Mouse (Mus musculus) C2C12 (cell line): ENCODE measurements around the gene Tvp23b. TPM values are rescaled to one million over a fixed set of nuclear protein-coding genes. Genes with fewer than 3 reads are reported as not detected.

Source experiments
- H3K27me3 ChIP-seq: one replicate; pipeline ENCODE4 v1.6.1; 2011; ENCODE audit not compliant: control insufficient read depth, insufficient read depth, insufficient read length
- H3K36me3 ChIP-seq: one replicate; pipeline ENCODE4 v1.6.1; 2011; ENCODE audit not compliant: control insufficient read depth, insufficient read depth
- H3K4me3 ChIP-seq: one replicate; pipeline ENCODE4 v1.5.1; 2011; ENCODE audit warnings: mild to moderate bottlenecking, control low read depth; ENCODE audit not compliant: poor library complexity, insufficient read depth, severe bottlenecking
- H3K79me2 ChIP-seq: one replicate; pipeline ENCODE4 v1.6.1; 2011; ENCODE audit not compliant: control insufficient read depth, insufficient read depth
- H3K79me3 ChIP-seq: one replicate; pipeline ENCODE4 v1.6.1; 2011; ENCODE audit warnings: low read depth, control low read depth
- H3ac ChIP-seq: one replicate; pipeline ENCODE3; 2011; ENCODE audit warnings: low read depth; ENCODE audit not compliant: control insufficient read depth, insufficient read length
- CEBPB ChIP-seq: IDR thresholded peaks from one replicate; pipeline ENCODE4 v1.6.1; 2011; ENCODE audit warnings: low read depth, mild to moderate bottlenecking, control low read depth, moderate library complexity
- CTCF ChIP-seq: IDR thresholded peaks from one replicate; pipeline ENCODE4 v1.5.1; 2011; ENCODE audit not compliant: control insufficient read depth, insufficient read depth, insufficient read length
- FOSL1 ChIP-seq: IDR thresholded peaks from one replicate; pipeline ENCODE4 v1.8.0; 2011; ENCODE audit warnings: mild to moderate bottlenecking, low read length; ENCODE audit not compliant: poor library complexity, insufficient read depth, severe bottlenecking
- MAX ChIP-seq: IDR thresholded peaks from one replicate; pipeline ENCODE4 v1.6.1; 2011; ENCODE audit warnings: mild to moderate bottlenecking, control low read depth
- MYOD1 ChIP-seq: IDR thresholded peaks from one replicate; pipeline ENCODE4 v1.6.1; 2011; ENCODE audit warnings: low read depth; ENCODE audit not compliant: control insufficient read depth, insufficient read length
- MYOG ChIP-seq: IDR thresholded peaks from one replicate; pipeline ENCODE4 v1.6.1; 2011; ENCODE audit not compliant: control insufficient read depth, insufficient read length; ENCODE audit errors: extremely low read depth
- USF1 ChIP-seq: IDR thresholded peaks from one replicate; pipeline ENCODE4 v1.6.1; 2011; ENCODE audit warnings: low read depth, mild to moderate bottlenecking, control low read depth, moderate library complexity
- polyA plus RNA-seq: library from polyadenylated mRNA; unstranded; fragments of >200 nt; fragmentation: generic; extraction: Trizol; gene quantifications from one replicate; pipeline ENCODE4 v1.2.1, GENCODE M21; 2012; ENCODE audit warnings: missing spikeins

The Tvp23b gene
- polyA plus RNA-seq, 1 experiment: 13.7 TPM

DNA sequence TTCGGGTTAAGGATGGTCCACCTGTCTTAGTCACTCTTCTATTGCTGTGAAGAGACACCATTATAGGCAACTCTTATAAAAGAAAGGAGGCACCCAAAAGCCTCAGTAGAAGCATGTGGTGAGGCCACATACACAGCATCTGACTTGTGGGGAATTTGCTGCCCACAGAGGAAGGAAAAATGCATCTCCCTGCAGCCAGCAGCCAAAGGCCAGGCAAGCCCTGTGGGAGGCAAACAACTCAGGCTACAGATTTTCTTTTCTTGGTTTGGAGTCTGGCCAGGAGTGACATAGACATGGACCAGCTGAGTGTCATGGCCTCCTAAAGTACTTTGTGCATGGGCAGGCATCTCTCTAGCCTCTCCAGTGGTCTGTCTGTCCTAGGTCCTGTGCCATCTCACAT lies 70.3 kb downstream of the Tvp23b start:
- no peaks in the 10 kb centered on the region for H3K36me3 ChIP-seq
- H3K4me3 ChIP-seq: no peak overlapping the region
- TF ChIP-seq USF1 (no peak), MYOD1 (no peak), FOSL1 (no peak), MYOG (no peak), CTCF (no peak), MAX (no peak), CEBPB (no peak)
- no peaks in the 10 kb centered on the region for H3K79me3 ChIP-seq
- H3ac ChIP-seq: no peak overlapping the region
- no peaks in the 10 kb centered on the region for H3K27me3 ChIP-seq
- no peaks in the 10 kb centered on the region for H3K79me2 ChIP-seq

DNA sequence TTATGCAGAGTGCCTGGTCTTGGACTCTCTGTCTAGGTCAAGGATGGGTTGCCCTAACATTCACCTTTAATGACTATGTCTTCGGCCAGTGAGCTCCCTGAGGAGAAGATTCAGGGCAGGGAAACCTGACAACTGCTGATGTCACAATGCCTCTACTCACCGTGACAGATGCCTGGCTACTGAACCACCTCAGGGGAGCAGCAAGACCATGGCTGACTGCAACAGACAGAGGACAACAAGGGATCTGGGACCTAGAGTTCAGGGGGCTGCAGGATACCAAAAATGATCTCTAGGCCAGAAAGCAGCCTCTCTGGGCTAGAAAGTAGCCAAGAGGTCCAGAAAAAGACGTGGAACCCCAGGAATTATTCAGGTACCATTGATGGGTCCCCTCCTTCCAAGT lies 71.8 kb downstream of the Tvp23b start, which contains the start of gene Cdrt4:
Gene Cdrt4 (plus strand): TSS at position 182 of the 400 bp plus-strand sequence.
- TF ChIP-seq FOSL1 (no peak), MYOD1 (no peak), USF1 (no peak), MYOG (no peak), CTCF (no peak), MAX (no peak), CEBPB (no peak)
- H3K36me3 ChIP-seq: no peaks in the 10 kb centered on the region
- no peaks in the 10 kb centered on the region for H3K79me2 ChIP-seq
- no peak within 1 kb of the TSS for H3ac ChIP-seq
- H3K4me3 ChIP-seq: no peak within 1 kb of the TSS
- no peaks in the 10 kb centered on the region for H3K27me3 ChIP-seq
- no peaks in the 10 kb centered on the region for H3K79me3 ChIP-seq

DNA sequence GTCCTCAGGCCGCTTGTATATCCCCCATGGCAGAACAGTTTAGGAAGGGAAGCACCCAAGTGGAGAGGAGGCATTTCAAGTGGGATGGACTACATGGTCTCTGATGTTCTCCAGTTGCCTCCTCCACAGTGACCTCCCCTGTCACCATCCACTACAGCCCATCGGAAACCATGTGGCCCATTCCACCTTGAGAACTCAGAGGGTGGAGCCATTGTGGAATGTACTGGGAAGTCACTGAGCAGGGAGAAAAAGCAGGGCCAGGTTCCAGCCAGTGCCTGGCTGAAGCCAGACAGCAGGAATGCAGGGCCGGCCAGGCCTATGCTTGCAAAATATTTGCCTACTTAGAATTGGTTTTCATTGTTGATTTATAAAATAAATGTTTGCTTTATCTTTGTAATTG lies 75.5 kb downstream of the Tvp23b start:
- Histone ChIP-seq H3K79me2 (no peaks in the 10 kb centered on the region), H3K4me3 (no peak overlapping the region), H3K79me3 (no peaks in the 10 kb centered on the region), H3ac (no peak overlapping the region), H3K36me3 (no peaks in the 10 kb centered on the region), H3K27me3 (no peaks in the 10 kb centered on the region)
- TF ChIP-seq FOSL1 (no peak), MAX (no peak), USF1 (no peak)

DNA sequence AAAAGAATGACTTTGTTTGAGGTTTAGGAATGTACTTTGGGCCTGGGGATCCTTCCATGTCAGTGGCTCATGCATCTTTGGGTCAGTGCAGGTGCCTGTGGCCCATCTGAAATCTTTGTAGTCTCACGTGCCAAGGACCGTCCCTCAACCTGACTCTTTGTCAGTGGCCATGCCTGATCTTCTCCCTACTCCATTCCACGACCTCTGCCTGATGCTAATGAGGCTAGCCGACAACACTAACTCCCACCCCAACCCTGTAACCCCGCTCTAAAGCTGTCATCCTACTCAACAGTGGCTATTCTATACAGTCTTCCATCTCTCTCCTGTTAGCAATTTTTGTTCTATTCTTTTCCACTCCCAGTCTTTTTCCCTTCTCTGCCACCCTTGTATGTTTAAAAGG lies 75.9 kb downstream of the Tvp23b start:
- no peak overlapping the region for H3K4me3 ChIP-seq
- H3K79me3 ChIP-seq: no peaks in the 10 kb centered on the region
- H3ac ChIP-seq: no peak overlapping the region
- H3K27me3 ChIP-seq: no peaks in the 10 kb centered on the region
- no peaks in the 10 kb centered on the region for H3K79me2 ChIP-seq
- no peaks in the 10 kb centered on the region for H3K36me3 ChIP-seq
- TF ChIP-seq MAX (no peak), USF1 (no peak), MYOD1 (no peak), CTCF (no peak), FOSL1 (no peak), CEBPB (no peak), MYOG (no peak)

DNA sequence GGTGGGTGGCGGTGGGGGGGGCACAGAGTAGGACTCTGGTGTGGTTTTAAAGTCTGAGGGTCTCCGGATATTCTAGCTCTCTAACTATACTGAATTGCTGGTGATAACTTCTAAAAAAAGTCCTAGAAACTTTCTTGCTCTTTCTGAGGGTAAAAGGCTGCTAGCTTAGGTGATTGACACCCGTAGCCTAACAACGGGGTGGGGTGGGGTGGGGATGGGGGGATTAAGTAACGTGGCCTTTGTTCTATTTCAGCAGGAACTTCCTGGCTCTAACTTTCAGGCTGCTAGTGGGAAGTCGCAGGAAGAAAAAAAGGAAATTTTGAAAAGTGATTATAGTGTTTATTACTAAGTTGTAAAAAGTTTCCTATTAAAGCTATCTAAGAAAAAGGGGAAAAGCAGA lies 76.5 kb downstream of the Tvp23b start:
- H3K79me2 ChIP-seq: no peaks in the 10 kb centered on the region
- TF ChIP-seq MYOG (no peak), MAX (no peak), CTCF (no peak), USF1 (no peak), MYOD1 (no peak)
- H3K4me3 ChIP-seq: no peak overlapping the region
- H3K36me3 ChIP-seq: no peaks in the 10 kb centered on the region
- no peak overlapping the region for H3ac ChIP-seq
- H3K27me3 ChIP-seq: no peaks in the 10 kb centered on the region
- H3K79me3 ChIP-seq: no peaks in the 10 kb centered on the region

DNA sequence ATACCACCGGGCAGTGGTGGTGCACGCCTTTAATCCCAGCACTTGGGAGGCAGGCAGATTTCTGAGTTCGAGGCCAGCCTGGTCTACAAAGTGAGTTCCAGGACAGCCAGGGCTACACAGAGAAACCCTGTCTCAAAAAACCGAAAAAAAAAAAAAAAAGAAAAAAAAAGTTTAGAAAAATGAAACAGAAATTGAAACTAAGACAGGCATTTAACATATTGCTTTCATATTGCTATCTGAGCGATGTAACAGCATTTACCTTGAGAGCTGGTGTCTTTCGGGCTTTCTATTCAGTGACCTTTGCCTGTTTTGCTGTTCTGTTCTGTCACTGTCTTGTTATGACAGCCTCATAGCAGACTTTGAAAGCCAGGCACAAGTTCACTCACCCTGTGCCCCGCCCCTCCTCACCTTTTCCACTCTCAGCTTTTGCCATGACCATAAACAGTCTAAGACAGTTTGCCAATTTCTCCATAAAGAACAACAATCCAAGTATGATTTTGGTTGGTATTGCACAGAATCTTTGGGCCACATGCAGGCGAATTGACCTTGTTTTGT lies 78.4 kb downstream of the Tvp23b start:
- TF ChIP-seq FOSL1 (no peak), MYOD1 (no peak), MYOG (no peak), USF1 (no peak), CTCF (no peak), MAX (no peak), CEBPB (no peak)
- no peaks in the 10 kb centered on the region for H3K36me3 ChIP-seq
- no peak overlapping the region for H3ac ChIP-seq
- no peaks in the 10 kb centered on the region for H3K79me3 ChIP-seq
- no peaks in the 10 kb centered on the region for H3K79me2 ChIP-seq
- no peak overlapping the region for H3K4me3 ChIP-seq
- no peaks in the 10 kb centered on the region for H3K27me3 ChIP-seq
